Comparison of ENCODE assay signal across 14 mouse cellular contexts in the genomic region with DNA sequence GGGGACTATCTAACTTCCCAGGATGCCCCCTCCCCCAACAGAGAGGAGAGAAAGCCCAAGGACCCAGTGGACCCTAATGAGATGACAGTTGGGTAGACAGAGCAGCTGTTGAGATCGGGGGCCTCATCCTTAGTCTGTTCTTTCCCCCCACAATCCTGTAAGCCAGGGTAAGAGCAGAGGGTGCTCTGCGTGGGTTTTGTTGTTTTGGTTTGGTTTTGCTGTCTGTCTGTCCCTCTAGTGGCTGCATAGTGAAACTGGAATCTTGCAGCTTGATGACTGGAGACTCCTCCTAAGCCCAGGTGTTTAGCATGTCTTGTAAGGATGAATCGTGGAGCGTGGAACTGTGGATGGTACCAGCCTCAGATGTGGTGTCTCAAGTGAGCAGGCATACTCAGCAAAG. TPM values are rescaled to one million over a fixed set of nuclear protein-coding genes. Genes with fewer than 3 reads are reported as not detected.
A peak's percentile ranks its signal among the peaks of the same experiment; 100 is the strongest.
DNase-seq lines count a peak whose midpoint lies in the region; ATAC-seq and TF ChIP-seq lines count a peak whose summit lies in the region.
"Had no signal": no experiment of that assay in that cellular context is flagged by ENCODE, and none has a peak within 500 bp of the region (broad histone marks: within the 10 kb centered on the region; RNA-seq: fewer than 3 reads in every experiment).

No protein-coding gene starts in this region.

- ATAC-seq in liver, postnatal 0 days, result no peak
- ATAC-seq in liver, embryonic 11.5 days (replicated peaks; ENCODE audit: low FRiP score), result no peak
- no peak for ATAC-seq in G1E (ENCODE audit: extremely low read depth, insufficient number of reproducible peaks, low FRiP score, poor library complexity, severe bottlenecking)

- H3K4me2 ChIP-seq in liver, postnatal 0 days (ENCODE audit: low read depth, low read length), result no peak overlapping the region
- H3K4me2 ChIP-seq in liver, embryonic 11.5 days, result no peak overlapping the region

- intact Hi-C loops in heart, adult 2 months (cut with DNase I), result loop anchor here (5.0 kb wide), 1 partner anchor 96 kb away; no protein-coding TSS in a partner anchor
- intact Hi-C loops in heart, postnatal 36 days (cut with DNase I), result no loop called here

- no peak for DNase-seq in heart, adult 2 months
- DNase-seq in heart, adult 8-10 months (ENCODE audit: low spot score), result no peak
- DNase-seq in liver, postnatal 0 days, result no peak
- DNase-seq in liver, embryonic 11.5 days (ENCODE audit: low spot score), result no peak
- no peak for DNase-seq in G1E (ENCODE audit: low spot score)
- DNase-seq in embryonic facial prominence, embryonic 10.5 days (ENCODE audit: low spot score), result no peak
- no peak for DNase-seq in heart, postnatal 36 days
- DNase-seq in thymus, postnatal 10 days (ENCODE audit: low spot score in 2 of 2), result no peak
- DNase-seq: cerebellum, adult 2 months; heart, postnatal 4 days; kidney, adult 2 months; lung, postnatal 10 days; right cerebral cortex, postnatal 4 days had no signal

- no peaks in the 10 kb centered on the region for H3K4me1 ChIP-seq in heart, adult 2 months (ENCODE audit: control insufficient read depth, insufficient read depth, low read length)
- H3K4me1 ChIP-seq in liver, postnatal 0 days (ENCODE audit: insufficient read depth), result no peaks in the 10 kb centered on the region
- no peaks in the 10 kb centered on the region for H3K4me1 ChIP-seq in liver, embryonic 11.5 days (replicated peaks; ENCODE audit: control insufficient read depth, insufficient read depth, low read length)
- no peaks in the 10 kb centered on the region for H3K4me1 ChIP-seq in G1E (ENCODE audit: insufficient read depth, low read depth, low read length)
- peaks cover 12% of the 10 kb centered on the region for H3K4me1 ChIP-seq in embryonic facial prominence, embryonic 10.5 days

- H3K4me3 ChIP-seq in heart, adult 2 months, result no peak overlapping the region
- no peak overlapping the region for H3K4me3 ChIP-seq in liver, postnatal 0 days (ENCODE audit: low read depth, low read length)
- no peak overlapping the region for H3K4me3 ChIP-seq in liver, embryonic 11.5 days (ENCODE audit: low read depth, low read length)
- H3K4me3 ChIP-seq in G1E (ENCODE audit: low read depth, low read length), result no peak overlapping the region
- no peak overlapping the region for H3K4me3 ChIP-seq in embryonic facial prominence, embryonic 10.5 days

- no peaks in the 10 kb centered on the region for H3K27me3 ChIP-seq in heart, adult 2 months (ENCODE audit: control insufficient read depth, insufficient read depth, low read length)
- no peaks in the 10 kb centered on the region for H3K27me3 ChIP-seq in liver, postnatal 0 days (ENCODE audit: insufficient read depth, low read length)
- H3K27me3 ChIP-seq in liver, embryonic 11.5 days (replicated peaks; ENCODE audit: control insufficient read depth, insufficient read depth, low read length), result no peaks in the 10 kb centered on the region
- peaks cover 11% of the 10 kb centered on the region for H3K27me3 ChIP-seq in G1E (ENCODE audit: insufficient read depth, low read length)
- no peaks in the 10 kb centered on the region for H3K27me3 ChIP-seq in embryonic facial prominence, embryonic 10.5 days (replicated peaks; ENCODE audit: low read depth, poor library complexity, severe bottlenecking)

- 48% methylated on average over 4 of the region's 4 CpGs for WGBS in heart, adult 2 months
- WGBS in liver, postnatal 0 days (ENCODE audit: insufficient replicate concordance), result 43% methylated on average over 4 of the region's 4 CpGs
- WGBS in liver, embryonic 11.5 days, result 50% methylated on average over 4 of the region's 4 CpGs
- WGBS in embryonic facial prominence, embryonic 10.5 days, result 63% methylated on average over 4 of the region's 4 CpGs

- no peaks in the 10 kb centered on the region for H3K79me2 ChIP-seq in heart, adult 2 months (replicated peaks; ENCODE audit: control insufficient read depth, insufficient read depth, low read length)

- TF ChIP-seq POLR2A in heart, adult 2 months (IDR thresholded peaks at IDR 0.05; ENCODE audit: insufficient read depth, low read depth, low read length), result no peak

- peak; percentile 45 for TF ChIP-seq CTCF in heart, adult 2 months (IDR thresholded peaks at IDR 0.05)
- peak; percentile 42 for TF ChIP-seq CTCF in liver, postnatal 0 days (IDR thresholded peaks at IDR 0.05; ENCODE audit: low read depth)
- 0 out of 2 replicates have a peak, but pooled peaks have one; percentile 12 for TF ChIP-seq CTCF in G1E (IDR thresholded peaks at IDR 0.05; ENCODE audit: low read depth, low read length)

- H3K9me3 ChIP-seq in liver, postnatal 0 days (ENCODE audit: low read length), result no peaks in the 10 kb centered on the region
- H3K9me3 ChIP-seq in liver, embryonic 11.5 days (ENCODE audit: control insufficient read depth, low read length), result no peaks in the 10 kb centered on the region
- H3K9me3 ChIP-seq in G1E (replicated peaks), result no peaks in the 10 kb centered on the region
- H3K9me3 ChIP-seq in embryonic facial prominence, embryonic 10.5 days, result no peaks in the 10 kb centered on the region

- H3K27ac ChIP-seq in heart, adult 2 months, result no peak overlapping the region
- no peak overlapping the region for H3K27ac ChIP-seq in liver, postnatal 0 days (ENCODE audit: low read depth)
- H3K27ac ChIP-seq in liver, embryonic 11.5 days (ENCODE audit: low read depth, low read length), result no peak overlapping the region
- peak overlapping the region; percentile 24; the same call in 1 of the 2 replicates for H3K27ac ChIP-seq in embryonic facial prominence, embryonic 10.5 days (replicated peaks)

- no peak overlapping the region for H3K9ac ChIP-seq in heart, adult 2 months (ENCODE audit: low read depth, low read length)
- H3K9ac ChIP-seq in liver, postnatal 0 days (replicated peaks), result no peak overlapping the region
- no peak overlapping the region for H3K9ac ChIP-seq in liver, embryonic 11.5 days (ENCODE audit: low read depth, low read length)

- TF ChIP-seq EP300 in heart, adult 2 months (IDR thresholded peaks at IDR 0.05; ENCODE audit: insufficient read depth, low read depth, low read length), result no peak
- no peak for TF ChIP-seq EP300 in liver, postnatal 0 days (IDR thresholded peaks at IDR 0.05; ENCODE audit: low read depth)

- H3K36me3 ChIP-seq in heart, adult 2 months (ENCODE audit: control insufficient read depth, insufficient read depth, low read length), result no peaks in the 10 kb centered on the region
- H3K36me3 ChIP-seq in liver, postnatal 0 days (replicated peaks; ENCODE audit: insufficient read depth, low read length), result no peaks in the 10 kb centered on the region
- H3K36me3 ChIP-seq in liver, embryonic 11.5 days (ENCODE audit: control insufficient read depth, insufficient read depth, low read length), result no peaks in the 10 kb centered on the region
- no peaks in the 10 kb centered on the region for H3K36me3 ChIP-seq in G1E (replicated peaks)
- H3K36me3 ChIP-seq in embryonic facial prominence, embryonic 10.5 days (replicated peaks), result no peaks in the 10 kb centered on the region

RNA-seq across cellular contexts. Expression of gene Bhlhe23, which starts 19.3 kb away (rescaled TPM):
- not detected for total RNA-seq in heart, adult 2 months (2021)
- not detected in 2 replicates for polyA plus RNA-seq in heart, adult 2 months (2012; rRNA removed)
- total RNA-seq in heart, adult 8-10 months (2022), result not detected
- polyA plus RNA-seq in liver, postnatal 0 days (2015; fragmentation: Nextera tagmentation; extraction: Ambion mirVana), result not detected in 2 replicates
- not detected in 2 replicates for polyA plus RNA-seq in liver, embryonic 11.5 days (2014; fragmentation: Nextera tagmentation; extraction: Ambion mirVana)
- total RNA-seq in G1E (2014; fragmentation: Nextera tagmentation), result not detected in 2 replicates
- total RNA-seq in G1E (2017), result 0.11 TPM in 1 of 2 replicates, not detected in the other
- not detected in 2 replicates for polyA plus RNA-seq in G1E (2012)
- polyA plus RNA-seq in embryonic facial prominence, embryonic 10.5 days (2016; fragmentation: Nextera tagmentation; extraction: Ambion mirVana), result 1.2 and 1.9 TPM in 2 replicates
- total RNA-seq in heart, postnatal 36 days (2021), result not detected
- total RNA-seq: heart, postnatal 4 days had no signal
- polyA plus RNA-seq: cerebellum, adult 2 months; kidney, adult 2 months; limb, embryonic 14.5 days had no signal
